Mouse (Mus musculus): ENCODE data around the gene Sec31b.

Gene Sec31b
- long read RNA-seq, experiment 1, result 0 reads
- long read RNA-seq, experiment 2, partial matches to known transcripts, result 1 of 1 reads
- long read RNA-seq, experiment 2, other reads (novel, unspliced or antisense), result 0 of 1 reads

- intact Hi-C loops (cut with DNase I), result loop anchor here (10.0 kb wide), 1 partner anchor 171 kb away; no protein-coding TSS in a partner anchor
Measured at GRCm38 (mm10) chr19:44545321-44546041, at the start of gene Sec31b. Gene Sec31b (minus strand): TSS chr19:44545864.

GRCm38 (mm10) chr19:44594180-44594579 is 48.5 kb upstream of the Sec31b start:
- intact Hi-C loops (cut with DNase I), result no loop called here

- intact Hi-C loops (cut with DNase I), result no loop called here
Measured at GRCm38 (mm10) chr19:44591638-44592037, 46.0 kb upstream of the Sec31b start.

- intact Hi-C loops (cut with DNase I), result no loop called here
Measured at GRCm38 (mm10) chr19:44590992-44591391, 45.3 kb upstream of the Sec31b start.

GRCm38 (mm10) chr19:44589591-44590223 is 44.0 kb upstream of the Sec31b start:
- intact Hi-C loops (cut with DNase I), result no loop called here

GRCm38 (mm10) chr19:44588036-44588435 is 42.4 kb upstream of the Sec31b start:
- intact Hi-C loops (cut with DNase I), result no loop called here

- intact Hi-C loops (cut with DNase I), result loop anchor here (1.0 to 5.0 kb wide), 3 partner anchors 170 to 313 kb away; no protein-coding TSS in a partner anchor
Measured at GRCm38 (mm10) chr19:44582638-44583309, 37.1 kb upstream of the Sec31b start.

GRCm38 (mm10) chr19:44582103-44582502 is 36.4 kb upstream of the Sec31b start:
- intact Hi-C loops (cut with DNase I), result loop anchor here (1.0 to 5.0 kb wide), 3 partner anchors 170 to 313 kb away; no protein-coding TSS in a partner anchor

GRCm38 (mm10) chr19:44578038-44578437 is 32.4 kb upstream of the Sec31b start:
- intact Hi-C loops (cut with DNase I), result no loop called here

GRCm38 (mm10) chr19:44576275-44576674 is 30.6 kb upstream of the Sec31b start:
- intact Hi-C loops (cut with DNase I), result no loop called here

DNA sequence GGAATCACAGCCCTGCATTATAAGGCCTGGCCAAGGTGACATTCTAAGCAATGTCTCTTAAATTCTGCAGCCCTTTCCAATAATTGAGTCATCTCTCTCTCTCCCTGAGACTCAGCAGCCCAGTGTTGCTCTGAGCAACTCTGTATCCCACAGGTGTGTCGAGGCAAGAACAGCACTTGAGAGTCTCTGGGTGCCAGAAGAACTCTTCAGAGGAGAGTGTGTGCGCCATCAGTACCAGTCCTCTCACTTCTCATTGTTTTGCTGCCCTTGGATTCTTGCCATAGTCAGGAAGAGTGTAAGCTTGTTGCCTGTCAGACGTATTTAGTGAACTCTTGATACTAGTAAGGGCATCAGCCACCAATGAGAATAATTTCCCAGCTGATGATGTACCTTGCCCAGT is 22.1 kb upstream of the Sec31b start:
- intact Hi-C loops (cut with DNase I), result no loop called here

GRCm38 (mm10) chr19:44564006-44564405 is 18.3 kb upstream of the Sec31b start:
- intact Hi-C loops (cut with DNase I), result no loop called here

GRCm38 (mm10) chr19:44562652-44563206 is 17.1 kb upstream of the Sec31b start, which contains the start of gene Hif1an:
Gene Hif1an (plus strand): TSS chr19:44562850.
- intact Hi-C loops (cut with DNase I), result no loop called here

- intact Hi-C loops (cut with DNase I), result no loop called here
Measured at GRCm38 (mm10) chr19:44554861-44555590, 9.4 kb upstream of the Sec31b start, which contains the start of gene Ndufb8. Gene Ndufb8 (minus strand): TSS chr19:44555440.

DNA sequence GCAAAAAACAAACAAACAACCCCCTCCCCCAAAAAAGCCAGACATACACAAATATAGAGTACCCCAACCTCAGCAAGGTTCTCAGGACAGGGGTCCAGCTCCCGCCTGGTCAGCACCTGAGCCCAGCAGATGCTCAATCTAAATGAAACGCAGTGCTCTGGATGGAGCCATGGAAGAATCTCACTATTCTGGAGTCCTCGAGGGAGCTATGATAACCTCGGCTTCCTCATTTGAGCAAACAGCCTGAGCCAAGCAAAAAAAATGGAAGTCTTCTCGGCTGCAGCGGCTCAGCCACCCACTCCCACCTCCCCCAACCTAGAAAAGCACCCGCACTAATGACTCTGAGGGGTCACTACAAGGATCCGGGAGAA is 8.8 kb upstream of the Sec31b start:
- intact Hi-C loops (cut with DNase I), result no loop called here

GRCm38 (mm10) chr19:44553286-44553685 is 7.6 kb upstream of the Sec31b start:
- intact Hi-C loops (cut with DNase I), result no loop called here

DNA sequence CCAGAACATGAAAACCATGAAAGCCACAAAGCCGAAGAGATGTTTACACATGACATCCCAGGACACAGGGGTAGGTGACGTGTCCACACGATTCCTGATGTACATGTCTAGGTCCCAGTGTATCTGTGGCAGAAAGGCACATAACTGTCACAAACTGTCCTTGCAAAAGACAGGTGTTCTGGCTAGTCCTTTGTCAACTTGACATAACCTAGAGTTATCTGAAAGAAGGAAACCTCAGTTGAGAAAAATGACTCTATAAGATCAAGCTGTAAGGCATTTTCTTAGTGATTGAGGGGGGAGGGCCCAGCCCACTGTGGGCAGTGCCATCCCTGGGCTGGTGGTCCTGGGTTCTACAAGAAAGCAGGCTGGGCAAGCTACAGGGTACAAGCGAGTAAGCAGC is 7.1 kb upstream of the Sec31b start, which contains the start of gene Gm20538:
Gene Gm20538 (minus strand): TSS at position 101 of the 400 bp plus-strand sequence.
- intact Hi-C loops (cut with DNase I), result no loop called here

GRCm38 (mm10) chr19:44544775-44545174 is 889 bp downstream of the Sec31b start:
- intact Hi-C loops (cut with DNase I), result loop anchor here (10.0 kb wide), 1 partner anchor 170 kb away; no protein-coding TSS in a partner anchor

GRCm38 (mm10) chr19:44544372-44544771 is 1.3 kb downstream of the Sec31b start:
- intact Hi-C loops (cut with DNase I), result loop anchor here (10.0 kb wide), 1 partner anchor 170 kb away; no protein-coding TSS in a partner anchor

GRCm38 (mm10) chr19:44542694-44543178 is 2.9 kb downstream of the Sec31b start:
- intact Hi-C loops (cut with DNase I), result loop anchor here (10.0 kb wide), 1 partner anchor 168 kb away; no protein-coding TSS in a partner anchor

Measured in adrenal gland (tissue).